12 mouse cellular contexts compared by ENCODE assay signal in genomic region chr4:102792100-102792790, GRCm38 (mm10). TPM values are rescaled to one million over a fixed set of nuclear protein-coding genes. Genes with fewer than 3 reads are reported as not detected.
DNase-seq lines count a peak whose midpoint lies in the region; ATAC-seq lines count a peak whose summit lies in the region.
"Had no signal": no experiment of that assay in that cellular context is flagged by ENCODE, and none has a peak within 500 bp of the region (broad histone marks: within the 10 kb centered on the region; RNA-seq: fewer than 3 reads in every experiment).

No protein-coding gene starts in this region.

- intact Hi-C loops in heart, postnatal 10 days (cut with DNase I) = no loop called here

- no peak for ATAC-seq in heart, embryonic 11.5 days (replicated peaks; ENCODE audit: insufficient number of reproducible peaks, low FRiP score, low TSS enrichment)
- ATAC-seq in neural tube, embryonic 13.5 days (ENCODE audit: low read depth) = no peak
- ATAC-seq in erythroid progenitor cell, adult 5-6 weeks (replicated peaks; ENCODE audit: low FRiP score, poor library complexity, severe bottlenecking) = no peak
- ATAC-seq: forebrain, embryonic 16.5 days had no signal

- WGBS in heart, embryonic 11.5 days (ENCODE audit: insufficient replicate concordance) = 59% methylated on average over 8 of the region's 8 CpGs
- 65% methylated on average over 8 of the region's 8 CpGs for WGBS in neural tube, embryonic 13.5 days

- no peaks in the 10 kb centered on the region; the same call in 1 of the 2 replicates for H3K9me3 ChIP-seq in heart, embryonic 11.5 days (replicated peaks; ENCODE audit: control insufficient read depth, low read length)
- H3K9me3 ChIP-seq in neural tube, embryonic 13.5 days = no peaks in the 10 kb centered on the region
- H3K9me3 ChIP-seq: limb, embryonic 10.5 days had no signal

- no peak overlapping the region for H3K27ac ChIP-seq in heart, embryonic 11.5 days (ENCODE audit: low read depth, low read length)
- 0 out of 2 replicates have a peak overlapping the region, but pooled peaks have one; percentile 13 for H3K27ac ChIP-seq in neural tube, embryonic 13.5 days (replicated peaks)
- H3K27ac ChIP-seq: limb, embryonic 10.5 days had no signal

- H3K4me1 ChIP-seq in heart, embryonic 11.5 days (ENCODE audit: control insufficient read depth, insufficient read depth, low read length) = no peaks in the 10 kb centered on the region
- H3K4me1 ChIP-seq in neural tube, embryonic 13.5 days (replicated peaks) = peaks cover 19% of the 10 kb centered on the region

- H3K36me3 ChIP-seq in heart, embryonic 11.5 days (ENCODE audit: control insufficient read depth, insufficient read depth, low read length) = no peaks in the 10 kb centered on the region
- no peaks in the 10 kb centered on the region for H3K36me3 ChIP-seq in neural tube, embryonic 13.5 days
- H3K36me3 ChIP-seq: limb, embryonic 10.5 days had no signal

- peak; percentile 69 to 77 for DNase-seq in heart, adult 18-20 months
- no peak for DNase-seq in neural tube, embryonic 10.5 days (ENCODE audit: extremely low spot score, low spot score)
- peak; percentile 18 to 20 for DNase-seq in heart, postnatal 10 days
- no peak for DNase-seq in layer of hippocampus, adult 9-11 months
- no peak for DNase-seq in layer of hippocampus, postnatal 25 days (ENCODE audit: extremely low spot score in 1 of 2, low spot score in 1 of 2)
- DNase-seq: embryo, embryonic 11 days had no signal

- H3K9ac ChIP-seq in heart, embryonic 11.5 days (ENCODE audit: low read depth, low read length) = no peak overlapping the region
- no peak overlapping the region for H3K9ac ChIP-seq in neural tube, embryonic 13.5 days

- H3K4me3 ChIP-seq in heart, embryonic 11.5 days (ENCODE audit: low read depth, low read length) = no peak overlapping the region
- no peak overlapping the region for H3K4me3 ChIP-seq in neural tube, embryonic 13.5 days
- H3K4me3 ChIP-seq: limb, embryonic 10.5 days had no signal

- no peak overlapping the region for H3K4me2 ChIP-seq in heart, embryonic 11.5 days
- no peak overlapping the region for H3K4me2 ChIP-seq in neural tube, embryonic 13.5 days
- H3K4me2 ChIP-seq: midbrain, embryonic 11.5 days had no signal

- no peaks in the 10 kb centered on the region for H3K27me3 ChIP-seq in heart, embryonic 11.5 days (ENCODE audit: control insufficient read depth, insufficient read depth, low read length)
- no peaks in the 10 kb centered on the region for H3K27me3 ChIP-seq in neural tube, embryonic 13.5 days

RNA-seq across cellular contexts. Expression of gene Sgip1, which starts 51.1 kb away (rescaled TPM):
- total RNA-seq in heart, adult 18-20 months (2021) = 1 to 10 TPM in 1 of 2 experiments, under 1 TPM in 1; 0.65 to 1.3 TPM
- polyA plus RNA-seq in heart, embryonic 11.5 days (2014; fragmentation: Nextera tagmentation; extraction: Ambion mirVana) = 1.5 and 3.2 TPM in 2 replicates
- 54.8 and 66.1 TPM in 2 replicates for polyA plus RNA-seq in neural tube, embryonic 13.5 days (2015; fragmentation: Nextera tagmentation; extraction: Ambion mirVana)
- 1 to 10 TPM in 1 of 2 experiments, under 1 TPM in 1; 0.87 to 2.2 TPM for total RNA-seq in heart, postnatal 10 days (2021)
- 8.4 TPM in 1 of 2 replicates, not detected in the other for total RNA-seq in erythroid progenitor cell, adult 5-6 weeks (2015; ENCODE audit: low replicate concordance)
- 0.45 TPM in 1 of 2 replicates, not detected in the other for total RNA-seq in erythroid progenitor cell, adult 5-6 weeks (2017; ENCODE audit: low replicate concordance)
- total RNA-seq in layer of hippocampus, postnatal 25 days (2021) = 100 to 1,000 TPM; 267 to 300 TPM

Comparison
In these comparisons a context has a peak if more than half of its experiments do, and no peak if none do; other contexts are left out.
1. DNase-seq: peak in heart, adult 18-20 months (2 of 2) and heart, postnatal 10 days (2 of 2); none in neural tube, embryonic 10.5 days (single experiment), layer of hippocampus, adult 9-11 months (single experiment) and layer of hippocampus, postnatal 25 days (0 of 2).
2. RNA of gene Sgip1, which starts 51.1 kb away (total RNA-seq): 267 to 300 TPM in layer of hippocampus, postnatal 25 days; 0.45 to 8.4 TPM in erythroid progenitor cell, adult 5-6 weeks, 0.87 to 2.2 TPM in heart, postnatal 10 days and 0.65 to 1.3 TPM in heart, adult 18-20 months; every median in the first group is over 10 times any median in the second.